Mouse (Mus musculus) limb, embryonic 13.5 days (tissue): ENCODE results near the gene Gm20425. TPM values are rescaled to one million over a fixed set of nuclear protein-coding genes. Genes with fewer than 3 reads are reported as not detected.

Experiments
- ATAC-seq: fragments of 200-750 bp; cut with Nextera tagmentation; 2 replicates; pipeline ENCODE4 v1.8.0; 2017; ENCODE audit warnings: low read depth, moderate number of reproducible peaks, moderate TSS enrichment; ENCODE audit not compliant: low FRiP score
- H3K27ac ChIP-seq: fragments of 300-500 bp; sonication (generic); 2 replicates; pipeline ENCODE4 v1.5.1; 2015; ENCODE audit warnings: inconsistent platforms, mild to moderate bottlenecking, moderate library complexity
- H3K27me3 ChIP-seq: fragments of 300-500 bp; sonication (generic); 2 replicates; pipeline ENCODE4 v1.6.1; 2015; ENCODE audit warnings: mild to moderate bottlenecking, inconsistent platforms
- H3K36me3 ChIP-seq: fragments of 300-500 bp; sonication (generic); 2 replicates; pipeline ENCODE4 v1.6.1; 2015; ENCODE audit warnings: inconsistent platforms, mild to moderate bottlenecking, moderate library complexity
- H3K4me1 ChIP-seq: fragments of 300-500 bp; sonication (generic); 2 replicates; pipeline ENCODE4 v1.6.1; 2015; ENCODE audit warnings: inconsistent platforms
- H3K4me2 ChIP-seq: fragments of 300-500 bp; sonication (generic); replicated peaks from 2 replicates; pipeline ENCODE4 v1.6.1; 2015; ENCODE audit warnings: inconsistent platforms, mild to moderate bottlenecking, moderate library complexity
- H3K4me3 ChIP-seq: fragments of 300-500 bp; sonication (generic); 2 replicates; pipeline ENCODE4 v1.5.1; 2015; ENCODE audit warnings: moderate library complexity, mild to moderate bottlenecking, inconsistent platforms
- H3K9ac ChIP-seq: fragments of 300-500 bp; sonication (generic); 2 replicates; pipeline ENCODE4 v1.6.1; 2015; ENCODE audit warnings: mild to moderate bottlenecking, inconsistent platforms
- H3K9me3 ChIP-seq: fragments of 300-500 bp; sonication (generic); 2 replicates; pipeline ENCODE4 v1.6.1; 2016; ENCODE audit warnings: inconsistent platforms
- WGBS: fragments of 180-500 bp; shearing (Covaris S2); methylation state at CpG from one replicate; pipeline ENCODE4 v1.1.7; 2015; 5-methylcytosine and 5-hydroxymethylcytosine counted together
- polyA plus RNA-seq: library from polyadenylated mRNA; unstranded; fragments of >200 nt; fragmentation: Nextera tagmentation; extraction: Ambion mirVana; gene quantifications from 2 replicates; pipeline ENCODE4 v1.2.1, GENCODE M21; 2015

The Gm20425 gene
- polyA plus RNA-seq, 1 experiment from 2014 or later = 1.3 TPM

- H3K9ac ChIP-seq = no peak overlapping the region
- H3K4me1 ChIP-seq = no peaks in the 10 kb centered on the region
- no peaks in the 10 kb centered on the region for H3K9me3 ChIP-seq
- H3K4me2 ChIP-seq = peak overlapping the region; percentile 51
- no peak overlapping the region for H3K27ac ChIP-seq
- no peak for ATAC-seq
- H3K27me3 ChIP-seq = no peaks in the 10 kb centered on the region
- H3K36me3 ChIP-seq = no peaks in the 10 kb centered on the region
- H3K4me3 ChIP-seq = peak overlapping the region; percentile 36
- 62% methylated on average over 28 of the region's 28 CpGs for WGBS
Observed at GRCm38 (mm10) chr9:103212654-103213420, 17.3 kb downstream of the Gm20425 start.

GRCm38 (mm10) chr9:103208802-103209423 is 21.2 kb downstream of the Gm20425 start:
- no peak for ATAC-seq
- Histone ChIP-seq H3K9me3 (no peaks in the 10 kb centered on the region), H3K4me3 (no peak overlapping the region), H3K4me2 (no peak overlapping the region), H3K9ac (no peak overlapping the region), H3K27me3 (no peaks in the 10 kb centered on the region), H3K4me1 (no peaks in the 10 kb centered on the region), H3K36me3 (no peaks in the 10 kb centered on the region), H3K27ac (no peak overlapping the region)
- 54% methylated on average over 6 of the region's 6 CpGs for WGBS

GRCm38 (mm10) chr9:103207846-103208245 is 22.3 kb downstream of the Gm20425 start:
- Histone ChIP-seq H3K4me2 (peak overlapping the region; percentile 61), H3K9me3 (no peaks in the 10 kb centered on the region), H3K27me3 (no peaks in the 10 kb centered on the region), H3K36me3 (no peaks in the 10 kb centered on the region), H3K27ac (no peak overlapping the region), H3K4me3 (peak overlapping the region; percentile 29), H3K4me1 (no peaks in the 10 kb centered on the region), H3K9ac (no peak overlapping the region)
- WGBS = 10% methylated on average over 16 of the region's 16 CpGs
- ATAC-seq = peak; percentile 85

- WGBS = 90% methylated on average over 5 of the region's 5 CpGs
- no peak for ATAC-seq
- Histone ChIP-seq H3K27me3 (no peaks in the 10 kb centered on the region), H3K9ac (no peak overlapping the region), H3K4me1 (0 out of 2 replicates have a peak, but pooled peaks cover 4% of the 10 kb centered on the region), H3K36me3 (no peaks in the 10 kb centered on the region), H3K27ac (no peak overlapping the region), H3K9me3 (no peaks in the 10 kb centered on the region), H3K4me3 (no peak overlapping the region), H3K4me2 (no peak overlapping the region)
Observed at GRCm38 (mm10) chr9:103205786-103206185, 24.3 kb downstream of the Gm20425 start.

GRCm38 (mm10) chr9:103201561-103202260 is 28.4 kb downstream of the Gm20425 start, which contains the start of gene Srprb:
Gene Srprb (minus strand): TSS chr9:103202137.
- under 1% methylated on average over 45 of the region's 45 CpGs for WGBS

GRCm38 (mm10) chr9:103188416-103188815 is 41.7 kb downstream of the Gm20425 start:
- Histone ChIP-seq H3K4me1 (no peaks in the 10 kb centered on the region), H3K4me2 (no peak overlapping the region), H3K4me3 (no peak overlapping the region), H3K36me3 (peaks cover 59% of the 10 kb centered on the region), H3K9me3 (no peaks in the 10 kb centered on the region), H3K27ac (no peak overlapping the region), H3K9ac (no peak overlapping the region), H3K27me3 (no peaks in the 10 kb centered on the region)
- ATAC-seq = no peak
- WGBS = 93% methylated on average over 4 of the region's 4 CpGs

More at GRCm38 (mm10) chr9:103201561-103202260, 28.4 kb downstream of the Gm20425 start, which contains the start of gene Srprb:
- H3K9me3 ChIP-seq = no peaks in the 10 kb centered on the region
- peak within 1 kb of the TSS; percentile 91 for H3K9ac ChIP-seq
- peak within 1 kb of the TSS; percentile 84 for H3K27ac ChIP-seq
- H3K27me3 ChIP-seq = no peaks in the 10 kb centered on the region
- peaks cover 31% of the 10 kb centered on the region for H3K36me3 ChIP-seq
- peak; percentile 99 for ATAC-seq
- peak within 1 kb of the TSS; percentile 84 for H3K4me3 ChIP-seq
- 0 out of 2 replicates have a peak, but pooled peaks cover 8% of the 10 kb centered on the region for H3K4me1 ChIP-seq
- H3K4me2 ChIP-seq = peak within 1 kb of the TSS; percentile 75

- WGBS = 65% methylated on average over 9 of the region's 9 CpGs
- H3K4me2 ChIP-seq = no peak overlapping the region
- H3K9me3 ChIP-seq = no peaks in the 10 kb centered on the region
- no peaks in the 10 kb centered on the region for H3K4me1 ChIP-seq
- H3K4me3 ChIP-seq = no peak overlapping the region
- ATAC-seq = no peak
- no peak overlapping the region for H3K27ac ChIP-seq
- H3K27me3 ChIP-seq = no peaks in the 10 kb centered on the region
- peaks cover 42% of the 10 kb centered on the region for H3K36me3 ChIP-seq
- no peak overlapping the region; the same call in 1 of the 2 replicates for H3K9ac ChIP-seq
Observed at GRCm38 (mm10) chr9:103186747-103187146, 43.4 kb downstream of the Gm20425 start.

- no peak for ATAC-seq
- no peak overlapping the region for H3K27ac ChIP-seq
- peaks cover 35% of the 10 kb centered on the region for H3K36me3 ChIP-seq
- H3K9me3 ChIP-seq = no peaks in the 10 kb centered on the region
- no peak overlapping the region for H3K4me2 ChIP-seq
- no peak overlapping the region for H3K9ac ChIP-seq
- no peak overlapping the region for H3K4me3 ChIP-seq
- peaks cover 1% of the 10 kb centered on the region; the same call in 1 of the 2 replicates for H3K4me1 ChIP-seq
- WGBS = 90% methylated on average over 8 of the region's 8 CpGs
- H3K27me3 ChIP-seq = no peaks in the 10 kb centered on the region
Observed at GRCm38 (mm10) chr9:103185946-103186345, 44.2 kb downstream of the Gm20425 start.

GRCm38 (mm10) chr9:103184855-103185254 is 45.3 kb downstream of the Gm20425 start:
- Histone ChIP-seq H3K27ac (no peak overlapping the region), H3K27me3 (no peaks in the 10 kb centered on the region), H3K36me3 (peaks cover 24% of the 10 kb centered on the region), H3K4me1 (peaks cover 12% of the 10 kb centered on the region), H3K4me3 (no peak overlapping the region), H3K9ac (no peak overlapping the region), H3K4me2 (no peak overlapping the region), H3K9me3 (no peaks in the 10 kb centered on the region)
- no peak for ATAC-seq
- 63% methylated on average over 4 of the region's 4 CpGs for WGBS

- WGBS = 88% methylated on average over 8 of the region's 8 CpGs
- Histone ChIP-seq H3K9ac (no peak overlapping the region), H3K27ac (no peak overlapping the region), H3K4me2 (no peak overlapping the region), H3K4me1 (peaks cover 12% of the 10 kb centered on the region), H3K36me3 (no peaks in the 10 kb centered on the region), H3K27me3 (no peaks in the 10 kb centered on the region), H3K9me3 (no peaks in the 10 kb centered on the region), H3K4me3 (no peak overlapping the region)
- ATAC-seq = no peak
Observed at GRCm38 (mm10) chr9:103181886-103182285, 48.2 kb downstream of the Gm20425 start.

- WGBS = 2% methylated on average over 20 of the region's 20 CpGs
Observed at GRCm38 (mm10) chr9:103180807-103181565, 49.1 kb downstream of the Gm20425 start.

More at GRCm38 (mm10) chr9:103180807-103181565, 49.1 kb downstream of the Gm20425 start:
- Histone ChIP-seq H3K27ac (peak overlapping the region; percentile 52; the same call in 1 of the 2 replicates), H3K27me3 (no peaks in the 10 kb centered on the region), H3K9ac (peak overlapping the region; percentile 70), H3K4me3 (peak overlapping the region; percentile 51), H3K4me2 (peak overlapping the region; percentile 72), H3K9me3 (no peaks in the 10 kb centered on the region), H3K4me1 (peaks cover 12% of the 10 kb centered on the region), H3K36me3 (no peaks in the 10 kb centered on the region)
- ATAC-seq = peak; percentile 95
